Mouse (Mus musculus): ENCODE data around the gene Gtf2ird2.

Gtf2ird2 gene

DNA sequence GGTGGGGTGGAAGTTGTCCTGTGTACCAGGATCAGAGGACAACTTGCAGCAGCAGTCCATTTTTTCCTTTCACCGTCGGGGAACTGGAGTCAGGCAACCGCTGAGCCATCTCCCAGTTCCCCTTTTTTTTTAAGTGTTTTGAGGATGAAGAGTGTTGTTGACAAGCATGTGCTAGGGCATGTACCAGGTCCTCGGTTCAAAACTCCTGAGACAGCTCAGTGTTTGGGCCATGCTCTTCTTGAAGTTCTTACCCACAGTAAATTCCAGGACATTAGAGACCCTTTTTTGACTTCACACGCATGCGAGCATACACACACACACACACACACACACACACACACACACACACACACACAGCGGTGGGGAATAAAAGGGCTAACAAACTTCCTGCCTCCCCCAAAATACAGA, 49.4 kb downstream of the Gtf2ird2 start:
- no peak for DNase-seq (ENCODE audit: extremely low read depth, low read depth, low spot score)

DNA sequence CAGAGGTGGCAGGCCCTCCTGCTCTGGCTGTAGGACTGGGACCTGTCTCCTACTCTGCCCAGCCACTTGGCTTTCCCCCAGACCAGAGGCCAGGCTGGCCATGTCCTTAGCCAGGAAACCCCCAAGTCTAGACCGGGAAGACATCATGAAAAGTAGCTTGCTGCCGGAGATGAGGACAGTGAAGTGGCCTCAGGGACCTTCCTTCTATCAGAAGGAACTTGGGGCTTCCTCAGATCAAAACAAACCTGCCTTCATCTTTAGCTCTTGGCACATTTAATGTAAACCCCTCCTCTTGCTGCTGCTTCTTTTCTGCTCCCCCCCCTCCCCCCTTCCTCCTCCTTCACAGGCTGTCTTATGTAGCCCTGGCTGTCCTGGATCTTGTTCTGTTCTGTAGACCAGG, 50.4 kb downstream of the Gtf2ird2 start:
- DNase-seq (ENCODE audit: extremely low read depth, low read depth, low spot score) = no peak

DNA sequence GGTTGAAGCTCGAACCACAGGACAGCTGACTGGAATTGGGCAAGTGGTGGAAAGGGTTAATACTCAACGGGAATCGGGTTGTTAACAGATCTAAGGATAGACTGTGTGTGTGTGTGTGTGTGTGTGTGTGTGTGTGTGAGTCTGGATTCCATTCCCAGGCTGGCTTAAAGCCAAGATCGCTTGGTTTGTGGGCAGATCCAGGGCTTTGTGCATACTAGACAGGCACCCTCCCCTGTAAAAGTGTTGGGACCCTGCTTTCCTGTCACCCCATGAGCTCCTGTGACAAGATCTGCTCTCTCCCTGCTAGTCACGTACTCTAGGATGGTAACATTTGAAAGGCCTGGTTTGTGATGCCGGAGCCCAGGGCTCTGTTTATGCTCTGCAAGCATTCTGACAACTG, 51.3 kb downstream of the Gtf2ird2 start:
- no peak for DNase-seq (ENCODE audit: extremely low read depth, low read depth, low spot score)

DNA sequence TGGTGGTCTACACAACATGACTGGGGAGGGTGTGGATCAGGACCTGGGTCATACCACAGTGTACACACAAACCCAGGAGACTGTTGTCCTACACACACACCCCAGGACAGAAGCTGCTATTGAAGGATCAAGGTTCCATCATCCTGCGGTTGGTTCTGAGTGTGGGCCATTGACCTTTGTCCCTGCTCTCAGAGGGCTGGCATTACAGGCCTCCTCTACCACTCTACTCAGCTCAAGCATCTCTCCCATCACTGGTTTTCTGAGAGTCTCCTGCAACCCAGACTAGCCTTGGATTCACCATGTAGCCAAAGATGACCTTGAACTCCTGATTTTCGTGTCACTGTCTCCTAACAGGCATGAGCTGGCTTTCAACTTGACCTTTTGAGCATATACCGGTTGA, 52.4 kb downstream of the Gtf2ird2 start:
- no peak for DNase-seq (ENCODE audit: extremely low read depth, low read depth, low spot score)

DNA sequence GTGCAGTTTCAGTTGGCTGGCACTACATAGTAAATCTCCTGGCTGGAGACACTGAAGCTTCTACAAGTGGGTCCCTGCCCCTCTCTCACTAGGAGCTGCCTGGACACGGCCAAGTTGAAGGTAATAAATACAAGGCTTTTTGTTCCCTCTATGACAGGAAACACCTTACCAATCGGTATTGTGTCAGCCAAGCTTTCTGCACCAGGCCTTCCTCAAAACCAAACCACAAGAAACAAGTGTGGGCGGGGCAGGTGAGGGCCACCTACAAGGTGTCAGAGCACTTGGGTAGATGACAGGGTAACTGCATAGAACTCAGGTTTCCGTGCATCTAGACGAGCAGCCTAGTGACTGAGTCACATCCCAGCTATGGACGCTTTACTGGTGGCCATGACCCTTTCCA, 53.0 kb downstream of the Gtf2ird2 start:
- DNase-seq (ENCODE audit: extremely low read depth, low read depth, low spot score) = no peak

DNA sequence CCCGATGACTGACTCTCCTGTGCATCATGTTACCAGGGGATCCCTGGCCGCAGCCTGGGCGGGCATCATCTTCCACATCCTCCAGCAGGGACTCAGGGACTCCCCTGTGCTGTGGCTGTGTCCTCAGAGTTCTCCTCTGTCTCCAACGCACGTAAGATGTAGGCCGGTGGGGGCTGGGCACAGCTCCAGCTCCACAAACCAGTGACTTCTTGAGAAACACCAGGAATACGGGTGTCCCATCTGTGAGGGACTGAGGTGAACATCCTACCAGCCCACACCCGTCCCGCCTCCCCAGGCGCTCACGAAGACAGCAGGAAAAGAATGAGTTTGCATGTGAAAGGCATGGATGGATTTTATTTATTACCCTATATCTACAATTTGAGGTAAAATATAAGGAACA, 53.7 kb downstream of the Gtf2ird2 start:
- no peak for DNase-seq (ENCODE audit: extremely low read depth, low read depth, low spot score)

DNA sequence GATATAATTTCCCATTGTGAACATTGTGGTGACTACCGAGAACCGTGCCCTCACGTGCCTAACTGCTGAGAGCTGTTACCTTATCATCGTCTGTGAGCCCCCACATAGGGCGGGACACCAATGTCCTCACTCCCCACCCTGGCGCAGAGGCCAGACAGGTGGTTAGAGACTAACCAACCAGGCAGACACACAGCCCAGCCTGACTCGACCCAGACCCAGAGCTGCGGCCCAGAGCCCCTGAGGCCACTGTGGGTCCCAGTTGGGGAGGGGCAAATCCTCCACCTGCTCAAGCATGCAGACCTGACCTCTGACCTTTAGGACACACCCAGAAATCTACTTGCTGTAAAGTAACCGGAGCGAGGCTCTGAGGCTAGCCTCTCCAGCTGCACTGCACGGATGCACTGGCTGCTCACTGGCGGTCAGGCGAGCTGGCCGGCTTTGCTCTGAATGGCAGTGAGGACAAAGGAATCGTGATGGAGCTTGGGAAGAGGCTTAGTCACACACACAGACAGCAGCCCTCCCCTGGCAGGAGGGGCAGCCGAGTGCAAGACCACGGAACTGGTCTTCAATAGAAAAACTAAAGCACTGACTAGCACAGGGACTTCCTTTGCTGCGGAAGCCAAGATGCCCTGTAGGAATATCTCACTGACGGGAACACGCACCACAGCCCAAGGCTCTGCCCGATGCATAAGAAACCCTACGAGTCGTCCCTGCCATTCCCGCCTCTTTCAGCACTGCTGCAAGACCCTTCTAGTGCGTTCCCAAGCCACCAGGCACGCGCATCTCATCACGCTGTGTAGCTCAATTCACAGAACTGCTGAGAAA, 54.3 kb downstream of the Gtf2ird2 start:
- DNase-seq (ENCODE audit: extremely low read depth, low read depth, low spot score) = no peak

DNA sequence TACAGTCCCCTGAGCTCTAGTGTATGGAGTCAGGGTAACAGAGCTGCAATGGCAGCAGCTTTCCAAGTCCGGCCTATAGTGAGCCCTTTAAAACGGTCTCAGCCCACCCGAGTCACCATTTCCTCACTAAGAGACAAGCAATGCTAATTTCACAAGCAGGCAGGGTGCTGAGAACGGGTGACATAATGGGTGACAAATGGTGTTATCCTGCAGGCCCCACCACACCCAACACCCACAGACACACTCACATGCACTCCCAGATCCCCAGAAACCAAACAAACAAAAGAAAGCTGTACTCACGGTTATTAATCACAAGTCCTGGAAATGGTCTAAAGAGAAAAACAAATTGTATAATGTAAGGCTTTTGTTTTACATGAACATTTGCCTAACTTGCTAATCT, 58.0 kb downstream of the Gtf2ird2 start:
- DNase-seq (ENCODE audit: extremely low read depth, low read depth, low spot score) = no peak

DNA sequence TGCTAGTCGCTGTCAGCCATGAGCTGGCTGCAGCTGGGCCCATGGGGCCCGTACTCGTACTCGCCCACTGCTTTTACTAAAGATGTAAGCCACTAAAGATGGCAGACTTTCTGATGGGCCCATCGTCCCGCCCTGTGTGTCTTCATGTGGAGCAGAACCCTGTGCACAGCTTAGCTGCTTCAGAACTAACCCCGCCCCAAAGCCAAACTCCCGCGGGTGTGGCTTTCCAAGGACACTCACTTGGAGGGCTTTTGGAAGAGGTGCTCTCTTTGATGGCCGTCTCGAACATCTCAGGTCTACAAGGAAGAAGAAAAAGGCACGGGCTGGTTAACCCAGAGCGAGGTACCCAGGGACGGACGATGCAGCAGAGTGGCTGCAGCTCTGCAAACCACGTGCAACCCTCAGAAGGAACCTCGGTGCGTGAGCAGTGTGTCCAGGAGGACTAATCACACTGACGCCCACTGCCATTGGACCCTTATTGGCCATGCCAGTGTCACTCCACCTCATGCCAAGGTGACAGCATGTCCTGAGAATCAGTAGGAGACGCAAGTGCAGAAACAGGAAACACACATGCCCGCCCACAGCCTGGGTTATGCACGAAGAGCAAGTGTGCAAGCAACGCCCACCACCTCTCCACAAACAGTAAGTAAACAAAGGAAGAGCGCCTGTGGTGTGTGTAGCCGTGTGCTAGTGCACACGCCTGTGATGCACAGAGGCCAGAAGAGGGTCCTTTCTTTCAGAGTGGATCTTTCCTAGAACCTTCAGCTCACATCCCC, 60.0 kb downstream of the Gtf2ird2 start:
- no peak for DNase-seq (ENCODE audit: extremely low read depth, low read depth, low spot score)

DNA sequence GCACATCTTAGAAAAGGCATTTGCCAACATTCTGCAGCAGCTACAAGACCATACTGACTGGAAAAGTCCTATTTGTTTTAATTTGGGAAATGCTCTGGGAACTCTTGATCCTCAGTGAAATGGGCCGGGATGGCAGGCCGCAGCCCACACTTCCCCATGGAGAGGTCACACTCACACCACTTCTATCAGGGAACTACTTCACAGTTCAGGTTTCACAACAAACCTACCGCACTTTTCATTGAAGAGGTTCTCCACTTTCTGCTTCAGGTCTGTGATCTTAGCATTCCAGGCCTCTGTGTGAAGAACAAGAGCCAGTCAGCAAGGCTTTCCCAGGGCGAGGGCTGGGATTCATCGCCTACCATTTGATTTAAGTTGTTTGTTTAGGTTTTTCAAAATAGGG, 61.1 kb downstream of the Gtf2ird2 start:
- no peak for DNase-seq (ENCODE audit: extremely low read depth, low read depth, low spot score)

DNA sequence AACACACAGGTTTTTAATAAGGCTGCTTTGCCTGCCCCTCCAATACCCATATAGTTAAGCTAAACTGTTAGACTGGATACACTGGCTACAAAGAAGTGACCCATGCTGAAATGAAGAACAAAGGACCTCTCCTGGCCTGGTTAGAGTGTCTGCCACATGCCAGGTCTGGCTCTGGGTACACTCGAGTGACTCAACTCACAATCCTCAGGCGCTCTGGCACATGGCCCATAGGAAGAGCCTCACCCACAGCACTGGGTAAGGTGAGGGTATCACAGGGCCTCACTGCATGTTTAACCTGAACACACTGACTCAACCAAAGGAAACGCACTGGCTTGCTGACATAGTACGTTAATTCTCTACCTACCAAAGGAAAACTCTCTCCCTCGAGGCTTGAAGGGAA, 62.3 kb downstream of the Gtf2ird2 start:
- DNase-seq (ENCODE audit: extremely low read depth, low read depth, low spot score) = peak; percentile 47

DNA sequence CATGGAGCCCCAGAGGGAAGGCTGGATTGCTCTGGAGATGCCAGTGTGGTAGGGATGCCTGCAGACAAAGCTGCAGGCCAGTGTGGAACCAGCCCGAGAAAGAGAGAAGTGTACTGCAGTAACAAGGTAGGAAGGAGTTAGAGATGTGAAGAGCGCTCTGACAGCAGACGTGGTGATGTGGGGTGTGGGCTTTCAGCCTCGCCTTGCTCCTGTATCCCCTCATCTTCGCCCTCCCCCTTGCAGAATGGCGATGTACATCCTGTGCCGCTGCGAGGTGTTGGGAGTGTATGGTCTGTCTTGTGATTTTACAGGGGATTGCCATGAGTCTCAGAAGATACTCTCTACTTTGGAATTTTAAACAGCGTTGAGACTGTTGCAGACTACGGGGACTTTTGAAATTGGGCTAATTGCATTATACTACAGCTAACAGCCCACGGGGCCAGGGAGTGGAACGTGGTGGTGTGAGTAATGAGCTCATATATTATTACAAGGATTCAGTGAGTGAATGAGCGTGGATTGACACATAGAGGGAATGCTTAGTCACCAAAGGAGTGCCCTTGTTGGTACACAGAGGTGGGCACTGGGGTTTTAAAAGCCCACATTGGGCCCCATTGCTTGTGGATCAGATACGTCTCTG, 64.9 kb downstream of the Gtf2ird2 start:
- DNase-seq (ENCODE audit: extremely low read depth, low read depth, low spot score) = no peak

DNA sequence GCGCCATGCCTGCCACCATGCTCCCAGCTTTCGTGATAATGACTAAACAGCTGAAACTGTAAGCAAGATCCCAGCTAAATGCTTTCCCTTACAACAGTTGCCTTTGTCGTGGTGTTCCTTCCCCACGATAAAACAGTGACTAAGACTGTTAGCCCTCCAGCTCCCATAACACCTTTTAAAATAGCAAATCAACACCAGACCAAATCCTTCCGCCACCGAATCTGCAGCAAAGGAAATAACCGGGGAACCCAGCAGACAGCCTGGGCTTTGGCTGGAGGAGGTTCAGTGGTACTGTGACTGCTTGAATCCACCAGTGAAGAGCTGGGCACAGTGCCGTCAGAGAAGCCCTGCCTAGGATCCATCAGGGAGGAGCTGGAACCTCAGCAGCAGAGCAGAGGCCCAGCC, 65.4 kb downstream of the Gtf2ird2 start:
- DNase-seq (ENCODE audit: extremely low read depth, low read depth, low spot score) = no peak

DNA sequence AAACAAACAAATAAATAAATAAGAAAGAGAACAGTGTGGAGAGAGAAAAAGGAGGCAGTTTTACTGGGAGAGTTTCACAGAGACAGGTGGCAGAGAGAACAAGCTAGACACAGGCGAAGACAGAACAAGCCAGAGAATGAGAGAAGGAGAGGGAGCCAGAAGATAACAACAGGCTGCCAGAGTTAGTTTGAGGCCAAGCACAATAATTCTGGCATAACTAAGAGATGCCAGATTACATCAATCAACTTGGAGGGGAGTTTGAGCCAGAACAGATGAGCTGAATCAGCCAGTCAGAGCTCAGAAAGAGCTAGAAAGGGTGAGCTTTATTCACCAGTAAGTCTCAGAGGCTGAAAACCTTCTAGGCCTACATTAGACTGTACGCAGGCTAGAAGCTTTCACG, 66.8 kb downstream of the Gtf2ird2 start:
- no peak for DNase-seq (ENCODE audit: extremely low read depth, low read depth, low spot score)

DNA sequence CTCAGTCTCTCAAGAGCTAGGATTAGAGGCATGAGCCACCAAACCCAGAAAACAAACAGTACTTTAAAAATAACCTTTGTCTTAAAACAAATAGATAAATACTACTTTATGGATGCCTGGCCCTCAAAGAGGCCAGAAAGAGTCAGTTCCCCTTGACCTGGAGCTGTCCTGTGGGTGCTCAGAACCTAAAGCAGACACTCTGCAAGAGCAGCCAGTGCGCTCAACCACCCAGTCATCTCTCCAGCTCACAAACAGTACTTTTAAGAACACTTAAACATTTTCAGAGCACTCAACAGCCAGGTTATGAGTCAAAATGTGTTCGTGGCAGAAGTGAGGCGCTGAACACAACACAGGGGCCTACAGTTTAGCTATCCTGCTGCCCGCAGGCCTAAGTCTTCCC, 67.3 kb downstream of the Gtf2ird2 start:
- DNase-seq (ENCODE audit: extremely low read depth, low read depth, low spot score) = no peak

DNA sequence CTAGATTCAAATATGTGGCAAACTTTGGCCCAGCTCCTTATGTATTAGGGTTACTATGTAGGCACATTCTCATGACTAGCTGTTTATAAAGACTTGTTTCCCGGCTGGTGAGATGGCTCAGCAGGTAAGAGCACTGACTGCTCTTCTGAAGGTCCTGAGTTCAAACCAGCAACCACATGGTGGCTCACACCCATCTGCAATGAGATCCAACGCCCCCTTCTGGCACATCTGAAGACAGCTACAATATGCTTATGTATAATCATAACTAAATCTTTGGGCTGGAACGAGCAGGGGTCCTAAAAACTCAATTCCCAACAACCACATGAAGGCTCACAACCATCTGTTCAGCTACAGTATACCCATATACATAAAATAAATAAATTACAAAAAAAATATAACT, 70.0 kb downstream of the Gtf2ird2 start:
- no peak for DNase-seq (ENCODE audit: extremely low read depth, low read depth, low spot score)

DNA sequence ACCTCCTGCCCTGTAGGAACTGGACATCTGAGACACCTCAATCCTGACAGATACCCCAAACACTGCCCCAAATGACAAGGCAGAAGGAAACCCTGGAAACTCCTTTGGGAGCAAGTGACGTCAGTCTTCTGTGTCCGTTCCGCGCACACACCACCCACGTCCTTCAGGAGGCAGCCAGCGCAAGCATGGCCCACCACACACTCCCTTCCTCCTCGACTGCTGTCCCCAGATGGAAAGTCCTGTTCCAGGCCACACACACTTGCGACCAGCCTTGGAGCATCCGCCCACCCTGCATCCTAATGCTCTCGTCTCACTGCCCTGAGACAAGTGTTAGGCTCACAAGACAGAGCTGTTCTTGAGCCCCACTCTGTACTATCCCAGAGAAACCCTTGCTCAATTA, 71.5 kb downstream of the Gtf2ird2 start:
- DNase-seq (ENCODE audit: extremely low read depth, low read depth, low spot score) = no peak

DNA sequence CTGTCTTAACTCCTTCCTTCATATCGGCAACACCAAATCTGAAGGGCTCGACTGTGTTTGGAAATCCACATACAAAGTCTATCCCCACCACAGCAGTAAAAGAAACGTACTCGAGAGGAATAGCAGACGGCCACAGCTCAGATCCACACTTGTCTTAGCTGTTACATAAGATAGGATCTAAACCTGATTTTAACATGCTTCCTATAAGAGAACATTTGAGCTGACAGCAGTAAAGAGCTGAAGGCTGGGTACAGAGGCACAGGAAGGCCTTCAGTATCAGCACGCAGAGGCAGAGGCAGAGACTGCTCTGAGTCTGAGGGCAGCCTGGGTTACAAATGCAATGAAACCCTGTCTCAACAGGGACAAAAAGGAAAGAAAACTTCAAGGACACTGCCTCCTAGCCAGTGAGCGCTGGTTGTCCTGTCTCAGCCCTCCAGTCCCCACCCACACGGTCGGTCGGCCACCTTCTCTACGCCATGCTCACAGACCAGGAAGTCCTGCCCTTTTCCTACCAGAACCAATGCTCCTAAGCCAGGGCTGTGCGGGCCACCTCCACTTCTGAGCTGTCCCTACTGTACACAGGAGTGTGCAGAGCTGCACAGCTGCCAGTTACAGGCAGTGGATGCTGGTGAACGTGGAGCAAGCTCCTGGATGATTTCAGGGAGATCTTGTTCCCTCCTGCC, 73.7 kb downstream of the Gtf2ird2 start:
- no peak for DNase-seq (ENCODE audit: extremely low read depth, low read depth, low spot score)

DNA sequence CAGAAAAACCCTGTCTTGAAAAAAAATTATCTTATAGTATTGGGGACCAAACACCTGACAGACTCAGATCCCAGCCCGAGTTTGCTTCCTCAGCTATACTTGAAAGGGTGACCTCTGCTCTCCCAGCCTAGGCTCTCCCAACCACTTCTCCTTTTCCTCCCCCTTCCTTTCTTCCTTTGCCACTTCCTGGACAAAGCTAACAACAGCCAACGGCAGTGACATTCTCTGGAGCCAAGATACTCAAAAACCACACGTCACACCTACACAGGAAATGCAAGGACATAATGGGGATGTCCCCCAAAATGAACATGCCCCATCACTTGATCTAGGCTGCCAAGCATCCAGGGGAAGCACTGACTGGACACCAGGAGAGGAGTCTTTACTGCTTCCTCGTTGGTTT, 74.6 kb downstream of the Gtf2ird2 start:
- DNase-seq (ENCODE audit: extremely low read depth, low read depth, low spot score) = no peak

DNA sequence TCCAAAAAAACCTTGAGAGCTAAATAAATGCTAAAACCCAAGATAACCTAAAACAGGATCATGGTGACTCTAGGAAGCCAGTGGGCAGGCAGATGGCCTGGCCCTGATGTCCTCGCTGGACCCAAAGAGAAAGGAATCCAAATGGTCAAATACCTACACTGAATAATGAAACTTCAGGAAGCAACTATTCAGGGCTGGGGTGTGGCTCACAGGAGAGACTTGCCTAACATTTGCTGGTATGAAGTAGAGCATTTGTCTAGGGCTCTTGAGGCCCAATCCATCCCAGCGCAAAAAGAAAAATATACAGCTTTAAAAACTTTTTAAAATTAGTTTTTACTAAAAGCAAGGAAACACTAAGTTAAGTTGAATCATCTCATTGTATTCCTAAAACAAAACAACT, 75.1 kb downstream of the Gtf2ird2 start:
- DNase-seq (ENCODE audit: extremely low read depth, low read depth, low spot score) = no peak

DNA sequence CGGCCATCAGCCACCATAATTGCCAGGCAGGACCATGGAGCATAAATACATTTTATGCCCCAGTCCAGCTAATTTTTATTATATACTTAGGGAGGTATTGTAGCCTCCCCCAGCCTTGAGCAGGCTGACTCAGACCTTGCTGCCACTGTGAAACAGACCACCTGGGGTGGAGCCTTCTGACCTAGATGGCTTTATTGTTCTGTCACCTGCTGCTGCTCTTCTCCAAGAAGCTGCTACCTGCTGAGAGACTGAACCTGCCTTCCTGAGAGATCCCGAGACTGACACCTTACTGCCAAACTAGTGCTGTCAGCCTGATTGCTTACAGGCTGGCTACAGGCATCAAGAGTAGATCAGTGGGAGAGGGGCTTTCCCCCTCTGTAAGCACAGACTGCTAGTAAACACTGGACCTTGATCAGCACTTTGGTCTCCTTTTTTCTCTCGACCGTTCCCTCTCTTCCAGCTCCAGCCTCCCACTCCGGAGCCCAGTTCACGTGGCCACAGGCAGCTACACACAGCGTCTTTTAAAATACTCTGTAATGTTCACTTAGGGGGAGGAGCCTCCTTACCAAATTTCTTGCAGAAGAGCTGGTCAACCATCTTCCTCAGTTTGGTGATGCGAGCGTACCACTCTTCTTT, 76.3 kb downstream of the Gtf2ird2 start:
- no peak for DNase-seq (ENCODE audit: extremely low read depth, low read depth, low spot score)
